Mouse (Mus musculus) activated CD4-positive, CD25-positive, alpha-beta regulatory T cell, adult 4 months (primary cell): ENCODE data around the gene Frmd6. TPM values are rescaled to one million over a fixed set of nuclear protein-coding genes. Genes with fewer than 3 reads are reported as not detected.
A peak's percentile ranks its signal among the peaks of the same experiment; 100 is the strongest.

Experiments
- ATAC-seq: one replicate; pipeline ENCODE4 v1.8.0; 2017
- polyA plus RNA-seq, 2 experiments: library from polyadenylated mRNA; unstranded; fragments of 100-300 nt; shearing (Covaris generic); gene quantifications; one replicate each; pipeline ENCODE4 v1.2.1; 2017

The Frmd6 gene
- polyA plus RNA-seq, 2 experiments from 2014 or later: 14.2 to 19.3 TPM

GRCm38 (mm10) chr12:70855678-70856077 is 30.4 kb downstream of the Frmd6 start:
- ATAC-seq: peak; percentile 64

GRCm38 (mm10) chr12:70856776-70857175 is 31.5 kb downstream of the Frmd6 start:
- ATAC-seq: no peak

GRCm38 (mm10) chr12:70863281-70863680 is 38.0 kb downstream of the Frmd6 start:
- ATAC-seq: no peak

- ATAC-seq: no peak
These were observed 42.5 kb downstream of the Frmd6 start for GRCm38 (mm10) chr12:70867780-70868179.

DNA sequence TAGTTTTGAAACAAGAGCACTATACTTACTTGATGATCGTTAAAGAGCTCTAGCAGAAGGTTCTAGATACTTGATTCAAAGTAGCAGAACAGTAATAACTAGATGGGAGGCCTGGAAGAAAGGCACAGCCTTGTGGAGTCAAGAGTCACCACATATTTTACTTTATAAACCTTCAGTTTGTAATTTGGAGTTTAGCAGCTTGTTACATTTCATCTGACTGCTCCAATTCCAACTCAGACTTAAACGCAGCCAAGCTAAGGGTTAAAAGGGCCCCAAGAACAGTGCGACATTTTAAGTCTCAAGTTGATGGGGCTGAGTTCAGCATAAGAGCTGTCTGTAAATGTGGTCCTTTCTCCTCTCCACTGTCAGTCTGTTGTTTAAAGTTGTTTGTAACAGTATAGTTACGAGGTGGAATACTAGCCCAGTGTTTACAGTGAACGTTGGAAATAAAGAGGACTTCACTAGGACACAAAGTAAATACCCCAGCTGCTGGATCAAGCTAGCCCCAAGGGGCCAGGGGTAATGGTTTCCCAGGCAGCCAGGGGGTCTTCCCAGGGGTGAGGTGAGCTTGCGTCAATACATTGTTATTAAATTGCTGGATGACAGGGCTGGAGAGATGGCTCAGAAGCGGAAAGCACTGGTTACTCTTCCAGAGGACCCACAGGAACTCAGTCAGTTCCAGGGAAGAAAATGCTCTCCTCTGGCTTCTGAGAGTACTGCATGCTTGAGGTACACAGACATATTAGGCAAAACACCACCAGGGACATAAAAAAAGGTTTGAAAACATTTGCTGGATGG is 43.1 kb downstream of the Frmd6 start:
- no peak for ATAC-seq

- ATAC-seq: no peak
These were observed 43.6 kb downstream of the Frmd6 start for GRCm38 (mm10) chr12:70868988-70869291.

DNA sequence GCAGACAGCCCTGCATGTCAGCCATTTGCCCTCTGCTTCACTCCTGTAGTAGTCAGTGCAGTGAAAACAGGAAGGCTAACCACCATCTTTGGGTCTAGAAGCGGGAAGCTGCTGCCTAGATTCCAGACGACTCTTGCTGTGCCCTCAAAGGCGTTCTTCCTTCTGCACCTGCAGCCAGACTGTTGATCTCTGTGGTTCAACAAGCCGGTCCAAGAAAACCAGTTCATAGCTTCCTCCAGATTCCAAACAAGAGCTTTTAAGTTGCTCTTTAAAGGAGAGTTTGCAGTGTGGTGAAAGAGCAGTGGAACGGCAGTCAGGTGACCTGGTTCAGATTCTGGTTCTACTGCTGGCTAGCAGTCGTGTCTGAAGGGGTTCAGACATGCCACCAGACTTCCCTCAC is 48.2 kb downstream of the Frmd6 start:
- no peak for ATAC-seq

GRCm38 (mm10) chr12:70876270-70876998 is 51.1 kb downstream of the Frmd6 start:
- no peak for ATAC-seq

DNA sequence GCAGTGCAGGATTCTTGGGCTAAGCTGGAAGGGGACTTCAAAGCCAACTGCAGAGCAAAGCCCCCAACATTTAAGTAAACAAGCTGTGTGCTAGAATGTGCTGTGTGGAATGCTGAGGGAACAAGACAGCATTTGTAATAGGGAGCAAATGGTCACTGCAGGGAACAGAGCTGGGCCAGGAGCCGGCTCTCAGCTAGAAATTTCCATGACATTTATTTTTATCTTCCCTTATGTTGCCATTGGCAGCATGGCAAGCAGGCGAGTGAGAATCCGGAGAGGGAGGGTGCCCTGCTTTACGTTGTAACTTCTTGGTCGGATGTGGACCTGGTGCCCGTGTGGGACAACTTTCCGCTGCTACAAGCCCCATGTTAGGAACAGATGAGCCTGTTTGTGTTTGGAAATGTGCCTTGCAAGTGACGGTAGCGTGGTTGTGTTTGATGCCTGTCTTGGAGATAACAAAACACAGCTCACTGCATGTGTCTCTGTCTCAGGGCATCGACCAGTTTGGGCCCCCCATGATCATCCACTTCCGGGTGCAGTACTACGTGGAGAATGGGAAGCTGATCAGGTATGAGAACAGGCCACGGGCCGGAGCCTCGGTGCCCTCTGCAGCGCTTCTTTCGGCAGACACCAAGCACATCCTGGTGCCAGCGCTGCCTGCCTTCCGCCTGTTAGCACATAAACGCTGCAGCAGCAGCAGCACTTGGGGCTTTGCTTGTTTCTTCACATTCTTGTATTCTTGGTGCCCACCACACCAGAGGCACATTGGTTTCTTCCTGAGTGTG is 52.8 kb downstream of the Frmd6 start:
- ATAC-seq: no peak

DNA sequence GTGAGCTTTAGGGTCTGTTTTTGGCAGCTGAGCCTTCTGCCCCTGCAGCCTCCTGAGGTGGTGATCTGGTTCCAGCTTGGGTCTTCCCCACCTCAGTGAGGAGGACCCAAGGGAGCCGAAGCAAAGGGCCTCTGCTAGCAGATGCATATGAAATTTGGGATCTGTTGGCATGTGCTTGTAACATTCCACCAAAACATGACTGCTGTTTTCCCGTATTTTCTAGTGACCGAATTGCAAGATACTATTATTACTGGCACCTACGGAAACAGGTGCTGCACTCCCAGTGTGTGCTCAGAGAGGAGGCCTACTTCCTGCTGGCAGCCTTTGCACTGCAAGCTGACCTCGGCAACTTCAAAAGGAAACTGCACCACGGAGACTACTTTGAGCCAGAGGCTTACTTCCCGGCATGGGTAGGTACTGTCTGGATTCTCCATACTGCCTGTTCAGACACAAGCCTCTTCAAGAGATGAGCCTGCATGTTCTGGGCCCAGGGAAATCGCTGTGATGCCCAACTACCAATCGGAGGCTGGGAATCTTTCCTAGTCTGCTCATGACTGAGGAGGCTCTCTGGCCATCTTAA is 55.2 kb downstream of the Frmd6 start:
- no peak for ATAC-seq

GRCm38 (mm10) chr12:70881340-70881739 is 56.0 kb downstream of the Frmd6 start:
- no peak for ATAC-seq

DNA sequence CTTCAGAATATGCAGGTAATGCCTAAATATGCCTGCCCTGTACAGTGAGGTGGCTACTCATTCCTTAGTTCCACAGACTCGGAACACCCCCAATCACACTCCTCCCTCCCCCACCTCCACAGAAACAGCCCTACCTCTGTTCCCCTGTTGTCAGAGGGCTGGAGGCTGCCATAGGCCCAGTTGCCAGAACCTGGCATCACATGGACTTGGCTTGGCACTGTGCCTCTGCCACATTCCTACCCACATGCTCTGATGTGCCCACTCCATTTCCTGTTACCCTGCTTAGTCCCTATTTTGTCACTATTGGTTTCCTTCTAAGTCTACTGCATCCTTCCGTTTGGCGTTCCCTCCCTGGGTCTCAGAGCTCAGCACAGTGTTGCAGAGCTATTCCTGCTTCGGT is 56.5 kb downstream of the Frmd6 start:
- ATAC-seq: no peak

- no peak for ATAC-seq
These were observed 57.8 kb downstream of the Frmd6 start for GRCm38 (mm10) chr12:70883141-70883540.

GRCm38 (mm10) chr12:70884113-70884512 is 58.8 kb downstream of the Frmd6 start:
- ATAC-seq: no peak

DNA sequence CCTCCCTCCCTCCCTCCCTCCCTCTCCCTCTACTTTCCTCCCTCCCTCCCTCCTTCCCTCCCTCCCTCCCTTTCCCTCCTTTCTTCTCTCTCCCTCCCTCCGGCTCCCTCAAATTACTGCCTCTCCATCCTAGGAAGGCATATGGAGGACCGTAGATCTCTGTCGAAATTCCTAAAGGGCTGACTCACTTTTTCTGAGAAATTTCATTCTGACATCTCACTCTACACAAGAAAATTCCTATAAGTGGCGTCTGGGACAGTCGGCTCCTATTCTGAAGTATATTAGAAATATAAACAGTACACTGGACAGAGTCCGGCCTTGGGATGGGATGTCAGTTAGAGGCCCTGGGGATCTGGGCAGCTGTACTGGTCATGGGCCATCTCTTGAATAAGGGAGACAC is 59.7 kb downstream of the Frmd6 start:
- ATAC-seq: no peak

- ATAC-seq: no peak
These were observed 60.3 kb downstream of the Frmd6 start for GRCm38 (mm10) chr12:70885576-70885975.

- no peak for ATAC-seq
These were observed 65.1 kb downstream of the Frmd6 start for GRCm38 (mm10) chr12:70890405-70890804.

- ATAC-seq: no peak
These were observed 65.7 kb downstream of the Frmd6 start for GRCm38 (mm10) chr12:70890874-70891470.

DNA sequence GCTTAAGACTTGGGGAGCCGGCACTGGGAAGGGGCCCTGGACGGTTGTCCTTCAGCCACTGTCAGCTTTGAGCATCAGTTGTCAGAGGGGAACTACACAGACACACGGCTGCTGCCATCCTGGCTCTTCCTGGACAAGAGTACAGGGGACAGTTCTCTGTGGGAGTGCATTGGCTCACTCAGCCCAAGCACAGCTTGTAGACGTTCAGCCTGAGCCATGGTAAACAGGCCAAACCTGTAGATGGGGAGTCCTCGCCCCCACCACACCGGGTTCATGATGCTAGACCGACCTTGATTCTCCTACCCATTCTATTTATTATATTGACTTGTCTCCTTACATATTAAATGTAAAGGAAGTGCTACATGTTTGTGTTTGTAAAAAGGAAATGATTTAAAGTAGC is 70.0 kb downstream of the Frmd6 start:
- no peak for ATAC-seq

GRCm38 (mm10) chr12:70896068-70896467 is 70.8 kb downstream of the Frmd6 start:
- no peak for ATAC-seq

- no peak for ATAC-seq
These were observed 72.1 kb downstream of the Frmd6 start for GRCm38 (mm10) chr12:70897434-70897833.

DNA sequence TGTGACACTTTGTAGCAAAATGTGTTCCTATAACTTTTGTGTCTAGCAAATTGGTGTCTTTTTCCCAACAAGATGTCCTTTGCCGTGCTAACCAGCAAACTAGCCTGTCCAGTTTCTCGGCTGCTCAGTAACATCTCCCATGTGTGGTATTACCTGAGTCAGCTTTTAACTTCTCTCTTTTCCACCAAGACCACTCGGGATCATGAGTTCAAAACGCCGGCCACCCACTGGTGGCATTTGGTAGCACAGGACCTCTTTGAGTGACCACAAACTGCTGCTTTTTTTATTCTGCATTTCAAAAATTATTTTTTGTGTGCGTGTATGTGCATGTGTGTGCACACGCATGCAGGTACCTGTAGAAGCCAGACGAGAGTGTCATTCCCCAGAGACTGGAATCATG is 73.1 kb downstream of the Frmd6 start:
- ATAC-seq: no peak

DNA sequence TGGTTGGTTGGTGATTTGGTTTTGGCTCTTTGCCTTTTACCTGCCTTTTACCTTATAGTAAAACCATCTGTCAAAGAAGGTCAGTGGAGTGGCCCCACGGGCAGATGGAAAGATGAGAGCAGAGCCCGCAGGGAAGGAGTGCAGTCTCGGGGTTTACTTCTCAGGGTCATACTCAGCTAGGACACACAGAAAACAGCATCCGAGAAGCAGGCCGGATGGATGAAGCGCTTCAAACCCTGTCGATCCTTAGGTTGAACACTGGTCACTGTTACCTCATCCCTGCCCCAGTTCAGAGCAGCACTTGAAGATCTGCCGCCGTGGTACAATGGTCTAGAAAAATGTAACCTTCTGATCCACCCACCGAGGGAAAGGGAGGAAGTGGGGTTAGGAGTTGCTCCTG is 79.2 kb downstream of the Frmd6 start:
- ATAC-seq: no peak
